Mouse (Mus musculus) liver, embryonic 16.5 days (tissue): ENCODE results near the gene Dirc2. TPM values are rescaled to one million over a fixed set of nuclear protein-coding genes. Genes with fewer than 3 reads are reported as not detected.

Experiments
- ATAC-seq: fragments of 200-750 bp; cut with Nextera tagmentation; 2 replicates; pipeline ENCODE4 v1.8.0; 2017; ENCODE audit warnings: low read depth, mild to moderate bottlenecking, moderate number of reproducible peaks, moderate library complexity
- H3K27ac ChIP-seq: fragments of 300-500 bp; sonication (generic); 2 replicates; pipeline ENCODE4 v1.5.1; 2014; ENCODE audit warnings: mild to moderate bottlenecking, low read length
- H3K27me3 ChIP-seq: fragments of 300-500 bp; sonication (generic); 2 replicates; pipeline ENCODE4 v1.6.1; 2014; ENCODE audit warnings: low read depth, low read length, mixed read lengths; ENCODE audit not compliant: control insufficient read depth, insufficient read depth
- H3K36me3 ChIP-seq: fragments of 300-500 bp; sonication (generic); 2 replicates; pipeline ENCODE4 v1.6.1; 2014; ENCODE audit warnings: mild to moderate bottlenecking; ENCODE audit not compliant: control insufficient read depth, insufficient read depth
- H3K4me1 ChIP-seq: fragments of 300-500 bp; sonication (generic); 2 replicates; pipeline ENCODE4 v1.6.1; 2014; ENCODE audit warnings: low read depth, low read length, mixed read lengths; ENCODE audit not compliant: control insufficient read depth
- H3K4me2 ChIP-seq: fragments of 300-500 bp; sonication (generic); 2 replicates; pipeline ENCODE4 v1.6.1; 2014; ENCODE audit warnings: low read depth, low read length, mixed read lengths
- H3K4me3 ChIP-seq: fragments of 300-500 bp; sonication (generic); 2 replicates; pipeline ENCODE4 v1.5.1; 2014; ENCODE audit warnings: low read depth, mild to moderate bottlenecking, low read length
- H3K9ac ChIP-seq: fragments of 300-500 bp; sonication (generic); 2 replicates; pipeline ENCODE4 v1.6.1; 2014; ENCODE audit warnings: low read depth, low read length
- H3K9me3 ChIP-seq: fragments of 300-500 bp; sonication (generic); replicated peaks from 2 replicates; pipeline ENCODE4 v1.6.1; 2016; ENCODE audit warnings: low read length; ENCODE audit not compliant: control insufficient read depth
- WGBS: fragments of 180-500 bp; shearing (Covaris S2); extraction: QIAGEN DNeasy Blood & Tissue Kit; methylation state at CpG from one replicate; pipeline ENCODE4 v1.1.7; 2014; ENCODE audit not compliant: insufficient replicate concordance; 5-methylcytosine and 5-hydroxymethylcytosine counted together
- polyA plus RNA-seq: library from polyadenylated mRNA; unstranded; fragments of >200 nt; fragmentation: Nextera tagmentation; extraction: Ambion mirVana; gene quantifications from 2 replicates; pipeline ENCODE4 v1.2.1, GENCODE M21; 2015

Gene Dirc2
- polyA plus RNA-seq, 1 experiment from 2014 or later: 4.4 TPM

DNA sequence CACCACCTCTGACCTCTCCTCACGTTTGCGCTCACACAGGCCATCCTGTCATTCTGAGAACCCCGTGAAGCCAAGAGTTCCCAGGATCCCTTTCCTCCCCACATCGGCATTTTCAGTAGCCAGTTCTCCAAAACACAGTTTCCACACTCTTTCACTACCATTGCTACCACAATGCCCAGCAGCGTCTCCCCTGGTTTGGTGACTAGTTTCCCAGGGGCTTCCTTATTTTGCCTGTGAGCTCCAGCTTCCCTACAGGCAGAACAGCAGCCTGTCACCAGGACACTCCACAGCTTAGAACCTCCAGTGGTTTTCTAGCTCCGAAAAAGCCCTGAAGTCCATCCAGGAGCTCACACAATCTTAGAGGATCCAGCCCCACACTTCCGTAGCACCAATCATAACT lies 19.8 kb downstream of the Dirc2 start:
- Histone ChIP-seq H3K27ac (no peak overlapping the region), H3K4me1 (no peaks in the 10 kb centered on the region), H3K9ac (no peak overlapping the region), H3K4me2 (no peak overlapping the region), H3K4me3 (no peak overlapping the region), H3K9me3 (no peaks in the 10 kb centered on the region), H3K27me3 (no peaks in the 10 kb centered on the region), H3K36me3 (no peaks in the 10 kb centered on the region)
- ATAC-seq: no peak
- 74% methylated on average over 7 of the region's 7 CpGs for WGBS

DNA sequence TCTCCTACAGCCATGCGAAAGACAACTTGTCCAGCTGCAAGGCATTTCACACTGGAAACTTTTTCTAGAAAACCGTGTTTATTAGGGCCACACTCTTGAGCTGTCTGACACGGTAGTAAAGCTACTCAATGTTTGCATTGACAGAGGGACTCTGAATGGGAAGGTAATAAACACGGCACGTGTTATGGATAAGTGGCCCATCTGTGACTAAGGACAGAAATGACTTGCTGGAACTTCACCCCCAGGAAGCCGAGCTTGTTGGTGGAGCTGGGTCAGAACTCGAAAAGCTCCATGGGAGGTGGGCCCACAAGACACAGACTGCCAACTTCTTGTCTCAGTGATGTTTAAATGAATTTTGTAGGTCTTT lies 20.9 kb downstream of the Dirc2 start:
- Histone ChIP-seq H3K27me3 (no peaks in the 10 kb centered on the region), H3K4me1 (no peaks in the 10 kb centered on the region), H3K4me2 (no peak overlapping the region), H3K9me3 (no peaks in the 10 kb centered on the region), H3K36me3 (no peaks in the 10 kb centered on the region), H3K27ac (no peak overlapping the region), H3K4me3 (no peak overlapping the region), H3K9ac (no peak overlapping the region)
- WGBS: 83% methylated on average over 7 of the region's 7 CpGs
- no peak for ATAC-seq

DNA sequence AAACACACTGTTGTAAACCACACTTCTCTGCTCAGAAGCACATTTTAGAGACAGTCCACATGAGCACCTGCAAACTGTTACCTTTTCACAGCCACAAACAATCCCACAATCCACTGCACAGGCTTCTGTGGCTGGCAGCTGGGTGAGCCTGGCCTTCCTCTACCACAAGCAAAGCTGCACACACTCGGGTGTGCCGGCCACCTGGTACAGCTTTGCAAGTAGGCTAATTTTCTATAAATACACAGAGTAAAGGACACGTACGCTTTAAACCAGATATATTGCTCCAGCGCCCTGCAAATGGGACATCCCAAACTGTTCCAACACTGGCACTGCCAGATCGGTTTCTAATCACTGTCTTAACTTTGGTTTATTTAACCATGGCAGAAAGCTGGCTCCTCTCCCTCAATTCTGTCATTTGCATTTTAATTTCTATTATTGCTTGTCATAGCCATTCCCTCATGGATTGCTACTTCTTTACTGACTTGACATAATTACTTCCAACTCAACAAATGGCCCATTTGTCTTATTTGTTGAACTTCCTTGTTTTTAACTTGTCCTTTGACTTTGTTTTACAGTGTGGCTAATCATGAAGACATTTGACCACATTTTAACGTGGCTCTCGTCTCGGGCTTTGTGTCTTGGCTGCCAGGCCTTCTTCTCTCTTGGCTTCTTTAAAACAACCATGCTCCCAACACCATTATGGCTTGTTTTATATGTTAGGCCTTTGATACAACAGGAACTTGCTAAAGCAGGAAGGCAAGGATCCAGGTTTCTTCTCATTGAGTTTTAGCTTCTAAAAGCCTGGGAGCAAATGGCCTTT lies 21.5 kb downstream of the Dirc2 start:
- H3K9me3 ChIP-seq: no peaks in the 10 kb centered on the region
- H3K4me1 ChIP-seq: no peaks in the 10 kb centered on the region
- no peak overlapping the region for H3K27ac ChIP-seq
- WGBS: 64% methylated on average over 9 of the region's 9 CpGs
- no peak overlapping the region for H3K4me2 ChIP-seq
- no peaks in the 10 kb centered on the region for H3K36me3 ChIP-seq
- no peak overlapping the region for H3K4me3 ChIP-seq
- H3K9ac ChIP-seq: no peak overlapping the region
- no peaks in the 10 kb centered on the region for H3K27me3 ChIP-seq
- no peak for ATAC-seq

DNA sequence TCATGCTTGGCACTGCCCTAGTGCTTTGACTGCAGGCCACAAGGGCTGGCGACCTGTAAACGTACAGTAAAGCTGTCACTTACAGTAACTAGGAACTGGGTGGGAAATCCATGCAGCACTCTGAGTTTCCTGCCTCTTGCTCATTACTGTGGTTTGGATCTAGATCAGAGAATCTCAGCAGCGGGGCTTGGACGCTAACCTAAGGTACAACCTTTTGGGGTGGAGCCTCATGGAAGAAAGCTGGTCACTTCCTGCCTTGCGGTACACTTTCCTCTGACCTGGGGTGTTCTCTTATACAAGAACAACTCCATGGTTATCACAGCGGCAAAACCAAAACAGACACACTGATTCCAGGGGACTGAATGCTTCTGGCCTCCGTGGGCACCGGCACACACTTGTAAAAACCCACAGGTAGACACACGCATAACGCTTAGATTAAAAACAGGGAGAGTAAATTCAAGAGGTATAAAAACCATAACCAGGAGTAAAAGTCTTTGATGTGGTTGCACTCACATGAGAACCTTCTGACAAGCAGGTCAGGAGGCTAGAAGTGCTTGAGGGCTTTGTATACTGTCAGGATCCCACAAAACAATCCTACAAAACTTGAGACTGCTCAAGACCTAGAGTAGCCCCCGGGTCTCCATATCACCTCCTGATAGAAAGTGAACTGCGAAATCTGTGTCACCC lies 26.8 kb downstream of the Dirc2 start:
- Histone ChIP-seq H3K27me3 (no peaks in the 10 kb centered on the region), H3K9me3 (no peaks in the 10 kb centered on the region), H3K4me2 (no peak overlapping the region), H3K9ac (no peak overlapping the region), H3K4me3 (no peak overlapping the region), H3K4me1 (no peaks in the 10 kb centered on the region), H3K36me3 (no peaks in the 10 kb centered on the region), H3K27ac (no peak overlapping the region)
- WGBS: 74% methylated on average over 12 of the region's 12 CpGs
- ATAC-seq: no peak

DNA sequence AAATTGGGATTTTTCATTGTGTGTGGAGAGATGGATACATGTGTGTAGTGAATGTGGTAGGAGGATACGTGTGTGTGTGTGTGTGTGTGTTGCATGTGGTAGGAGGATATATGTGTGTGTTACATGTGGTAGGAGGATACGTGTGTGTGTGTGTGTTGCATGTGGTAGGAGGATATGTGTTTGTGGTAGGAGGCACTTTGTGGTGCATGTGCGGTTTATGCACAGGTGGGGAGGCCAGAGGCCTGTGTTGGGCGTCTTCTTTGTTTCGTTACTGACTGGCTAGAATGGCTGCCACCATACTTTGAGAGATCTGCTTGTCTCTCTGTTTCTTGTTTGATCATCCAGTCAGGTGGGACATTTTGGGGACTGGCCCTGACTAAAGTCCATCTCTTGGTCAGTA lies 27.5 kb downstream of the Dirc2 start:
- no peak for ATAC-seq
- no peak overlapping the region for H3K9ac ChIP-seq
- H3K4me3 ChIP-seq: no peak overlapping the region
- H3K36me3 ChIP-seq: no peaks in the 10 kb centered on the region
- H3K27me3 ChIP-seq: no peaks in the 10 kb centered on the region
- H3K27ac ChIP-seq: no peak overlapping the region
- 87% methylated on average over 5 of the region's 5 CpGs for WGBS
- no peaks in the 10 kb centered on the region for H3K4me1 ChIP-seq
- H3K9me3 ChIP-seq: no peaks in the 10 kb centered on the region
- H3K4me2 ChIP-seq: no peak overlapping the region

DNA sequence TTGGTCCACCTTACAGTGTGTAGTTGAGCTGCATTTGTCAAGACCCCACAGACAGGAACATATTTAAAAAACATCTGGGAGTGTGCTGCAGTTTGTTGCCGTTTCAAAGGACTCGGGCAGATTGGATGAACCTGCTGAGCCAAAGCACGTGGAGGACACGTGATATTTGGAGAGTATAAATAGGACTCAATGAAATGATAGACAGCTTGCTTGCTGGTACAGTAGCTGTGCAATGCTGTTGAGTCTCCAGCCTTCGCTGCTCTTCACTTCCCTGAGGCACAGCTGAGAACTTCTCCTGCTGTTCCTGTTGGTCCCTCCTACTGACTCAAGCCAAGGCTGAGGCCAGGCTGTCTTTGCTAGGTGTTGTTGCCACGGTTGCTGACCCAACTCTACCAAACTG lies 28.2 kb downstream of the Dirc2 start:
- Histone ChIP-seq H3K4me3 (no peak overlapping the region), H3K9me3 (no peaks in the 10 kb centered on the region), H3K4me1 (no peaks in the 10 kb centered on the region), H3K27me3 (no peaks in the 10 kb centered on the region), H3K9ac (no peak overlapping the region), H3K4me2 (no peak overlapping the region), H3K27ac (no peak overlapping the region), H3K36me3 (no peaks in the 10 kb centered on the region)
- no peak for ATAC-seq
- WGBS: 78% methylated on average over 6 of the region's 6 CpGs

DNA sequence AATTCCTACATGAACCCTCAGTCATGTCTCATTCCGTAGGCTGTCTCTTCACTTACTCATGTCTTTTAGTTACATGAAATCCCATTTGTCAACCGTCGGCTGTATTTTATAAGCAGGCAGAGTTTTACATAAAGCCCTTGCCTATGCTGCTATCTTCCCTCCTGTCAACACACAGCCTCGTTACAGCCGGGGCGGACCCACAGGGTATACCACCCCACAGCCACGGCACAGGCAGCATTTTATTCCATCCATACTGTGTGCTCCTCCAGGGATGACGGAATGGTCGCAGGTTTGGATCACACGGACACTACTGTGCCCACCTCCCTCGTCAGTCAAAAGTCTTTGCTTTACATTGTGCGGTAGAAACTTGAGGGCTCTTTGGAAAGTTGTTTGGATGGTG lies 28.8 kb downstream of the Dirc2 start:
- WGBS: 84% methylated on average over 12 of the region's 12 CpGs

DNA sequence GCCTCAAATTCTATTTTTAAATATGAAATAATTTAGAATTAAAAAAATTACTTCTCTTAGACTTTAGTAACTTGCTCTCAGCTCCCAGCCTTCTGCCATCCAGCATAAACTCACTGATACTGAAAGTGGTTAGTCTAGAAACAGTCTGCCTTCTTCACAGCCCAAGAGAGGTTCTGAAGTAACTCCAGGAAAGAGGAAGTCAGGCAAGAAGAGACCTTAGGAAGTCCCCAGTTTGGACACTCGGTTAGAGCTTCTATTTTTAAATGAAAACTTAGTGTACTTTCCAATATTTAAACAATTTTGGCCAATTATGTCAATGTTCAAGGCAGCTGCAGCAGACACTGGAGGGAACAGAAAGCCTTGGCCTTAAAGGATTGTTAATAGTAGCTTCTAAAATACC lies 29.6 kb downstream of the Dirc2 start:
- Histone ChIP-seq H3K4me2 (no peak overlapping the region), H3K4me3 (no peak overlapping the region), H3K27ac (no peak overlapping the region), H3K36me3 (peaks cover 3% of the 10 kb centered on the region; the same call in 1 of the 2 replicates), H3K9me3 (no peaks in the 10 kb centered on the region), H3K27me3 (no peaks in the 10 kb centered on the region), H3K9ac (no peak overlapping the region), H3K4me1 (no peaks in the 10 kb centered on the region)
- WGBS: 9% methylated on average over 1 of the region's 1 CpGs
- no peak for ATAC-seq

More for the DNA sequence above, 28.8 kb downstream of the Dirc2 start:
- Histone ChIP-seq H3K27me3 (no peaks in the 10 kb centered on the region), H3K9ac (no peak overlapping the region), H3K4me1 (no peaks in the 10 kb centered on the region), H3K36me3 (no peaks in the 10 kb centered on the region; the same call in 1 of the 2 replicates), H3K9me3 (no peaks in the 10 kb centered on the region), H3K4me2 (no peak overlapping the region), H3K27ac (no peak overlapping the region), H3K4me3 (no peak overlapping the region)
- ATAC-seq: no peak

DNA sequence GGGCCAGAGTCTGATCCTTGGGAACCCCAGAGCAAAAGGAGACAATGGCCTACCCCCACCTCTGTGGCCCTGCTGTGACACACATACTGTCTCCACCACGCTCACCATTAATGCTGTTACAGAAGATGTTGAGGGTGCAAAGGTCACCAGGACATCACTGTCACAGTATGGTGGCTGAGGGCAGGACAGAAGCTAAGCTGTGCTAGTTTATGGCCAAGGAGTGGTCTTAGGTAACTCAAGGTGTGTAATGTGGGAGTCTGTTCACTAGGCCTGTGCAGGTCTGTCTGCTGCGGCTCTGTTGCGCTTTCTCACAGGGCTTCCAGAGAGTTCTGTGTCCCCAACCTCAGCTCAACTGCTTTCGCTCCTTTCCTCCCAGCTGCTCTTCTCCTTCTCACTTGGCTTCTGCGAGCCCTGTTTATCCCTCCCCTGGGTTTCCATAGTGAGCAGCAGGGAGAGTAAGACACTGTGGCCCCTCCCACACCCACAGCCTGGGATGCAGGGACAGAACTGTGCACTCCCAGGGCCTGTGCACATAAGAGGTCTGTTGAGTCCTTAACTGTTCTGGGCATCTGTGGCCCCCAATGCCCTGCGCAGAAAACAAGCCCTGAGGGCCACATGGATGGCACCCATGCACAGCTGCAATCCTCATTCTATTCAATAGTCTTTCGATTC lies 30.9 kb downstream of the Dirc2 start:
- no peaks in the 10 kb centered on the region for H3K9me3 ChIP-seq
- no peak overlapping the region for H3K4me2 ChIP-seq
- H3K4me1 ChIP-seq: peaks cover 2% of the 10 kb centered on the region
- 86% methylated on average over 7 of the region's 7 CpGs for WGBS
- no peak overlapping the region for H3K4me3 ChIP-seq
- H3K27me3 ChIP-seq: no peaks in the 10 kb centered on the region
- H3K36me3 ChIP-seq: peaks cover 6% of the 10 kb centered on the region; the same call in 1 of the 2 replicates
- H3K27ac ChIP-seq: no peak overlapping the region
- ATAC-seq: no peak
- H3K9ac ChIP-seq: no peak overlapping the region
